Mouse (Mus musculus) colon, adult 2 months (tissue): Measurements from ENCODE around the gene 4930579F01Rik. TPM values are rescaled to one million over a fixed set of nuclear protein-coding genes. Genes with fewer than 3 reads are reported as not detected.

ENCODE experiments used
- polyA plus RNA-seq: library from polyadenylated mRNA; depleted of rRNA; stranded (reverse); fragments of >200 nt; gene quantifications from 2 replicates; pipeline ENCODE4 v1.2.3, GENCODE M21; 2012; rRNA removed

4930579F01Rik gene
- polyA plus RNA-seq, result not detected in 2 replicates

GRCm38 (mm10) chr3:138193683-138194302, at the start of gene 4930579F01Rik:
Gene 4930579F01Rik (minus strand): TSS chr3:138193825.

GRCm38 (mm10) chr3:138217631-138218264, 24.1 kb upstream of the 4930579F01Rik start, which contains the start of gene Adh7:
Gene Adh7 (plus strand): TSS chr3:138217760.

GRCm38 (mm10) chr3:138144642-138145171, 48.9 kb downstream of the 4930579F01Rik start, which contains the start of gene Mttp:
Gene Mttp (minus strand): TSS chr3:138144968.

GRCm38 (mm10) chr3:138143315-138144059, 50.1 kb downstream of the 4930579F01Rik start, which contains the start of gene Trmt10a:
Gene Trmt10a (plus strand): TSS chr3:138143448.

Other genes starting within 250 kb of the 4930579F01Rik start
- 2.5 and 3.2 TPM in 2 replicates for gene Dapp1, start 212.3 kb downstream of the 4930579F01Rik start, polyA plus RNA-seq
- gene 1110002E22Rik, start 128.8 kb downstream of the 4930579F01Rik start, polyA plus RNA-seq, result 0.03 TPM in 2 replicates
- gene Gm5105, start 126.4 kb downstream of the 4930579F01Rik start, polyA plus RNA-seq, result not detected in 2 replicates
- 0.56 TPM in 2 replicates for gene Trmt10a, start 50.4 kb downstream of the 4930579F01Rik start, polyA plus RNA-seq
- 0.40 and 0.42 TPM in 2 replicates for gene Mttp, start 48.9 kb downstream of the 4930579F01Rik start, polyA plus RNA-seq
- gene Adh7, start 23.9 kb upstream of the 4930579F01Rik start, polyA plus RNA-seq, result 0.08 and 0.12 TPM in 2 replicates
- gene Adh1, start 67.2 kb upstream of the 4930579F01Rik start, polyA plus RNA-seq, result 532 and 604 TPM in 2 replicates
- 0.08 TPM in 1 of 2 replicates, not detected in the other for gene Adh6a, start 119.5 kb upstream of the 4930579F01Rik start, polyA plus RNA-seq
- not detected in 2 replicates for gene Adh6b, start 147.9 kb upstream of the 4930579F01Rik start, polyA plus RNA-seq
- gene Adh4, start 221.6 kb upstream of the 4930579F01Rik start, polyA plus RNA-seq, result not detected in 2 replicates
- 19.0 TPM in 2 replicates for gene Adh5, start 249.3 kb upstream of the 4930579F01Rik start, polyA plus RNA-seq